Mouse (Mus musculus) stomach, postnatal 0 days (tissue): ENCODE data around the gene Dnaic2. TPM values are rescaled to one million over a fixed set of nuclear protein-coding genes. Genes with fewer than 3 reads are reported as not detected.

Source experiments
- ATAC-seq: fragments of 200-750 bp; cut with Nextera tagmentation; 2 replicates; pipeline ENCODE4 v1.8.0; 2017; ENCODE audit not compliant: low FRiP score, low TSS enrichment
- DNase-seq: peaks from one replicate; pipeline ENCODE4 v3.0.0-alpha.2; 2016; ENCODE audit warnings: low spot score
- H3K27ac ChIP-seq: fragments of 300-500 bp; sonication (generic); replicated peaks from 2 replicates; pipeline ENCODE4 v1.5.1; 2014; ENCODE audit warnings: mild to moderate bottlenecking, control low read depth
- H3K27me3 ChIP-seq: fragments of 300-500 bp; sonication (generic); 2 replicates; pipeline ENCODE4 v1.6.1; 2014; ENCODE audit warnings: low read length; ENCODE audit not compliant: control insufficient read depth, insufficient read depth
- H3K36me3 ChIP-seq: fragments of 300-500 bp; sonication (generic); 2 replicates; pipeline ENCODE4 v1.6.1; 2014; ENCODE audit warnings: low read length, mixed read lengths; ENCODE audit not compliant: control insufficient read depth, insufficient read depth
- H3K4me1 ChIP-seq: fragments of 300-500 bp; sonication (generic); replicated peaks from 2 replicates; pipeline ENCODE4 v1.6.1; 2014; ENCODE audit warnings: antibody characterized with exemption; ENCODE audit not compliant: control insufficient read depth, insufficient read depth
- H3K4me2 ChIP-seq: fragments of 300-500 bp; sonication (generic); replicated peaks from 2 replicates; pipeline ENCODE4 v1.6.1; 2014; ENCODE audit warnings: low read depth, mild to moderate bottlenecking, control low read depth, moderate library complexity
- H3K4me3 ChIP-seq: fragments of 300-500 bp; sonication (generic); 2 replicates; pipeline ENCODE4 v1.5.1; 2014; ENCODE audit warnings: low read depth, low read length, control low read depth
- H3K9ac ChIP-seq: fragments of 300-500 bp; sonication (generic); 2 replicates; pipeline ENCODE4 v1.6.1; 2014; ENCODE audit warnings: mild to moderate bottlenecking, low read length, control low read depth, mixed read lengths
- H3K9me3 ChIP-seq: fragments of 300-500 bp; sonication (generic); 2 replicates; pipeline ENCODE4 v1.6.1; 2016; ENCODE audit warnings: low read length; ENCODE audit not compliant: control insufficient read depth
- CTCF ChIP-seq: IDR thresholded peaks from 2 replicates; pipeline ENCODE4 v1.5.1; 2016; ENCODE audit warnings: antibody characterized with exemption, low read depth, mild to moderate bottlenecking, moderate library complexity
- EP300 ChIP-seq: optimal IDR thresholded peaks from 2 replicates; pipeline ENCODE3; 2016; ENCODE audit warnings: antibody characterized with exemption
- WGBS: fragments of 180-500 bp; shearing (Covaris S2); extraction: QIAGEN DNeasy Blood & Tissue Kit; methylation state at CpG from one replicate; pipeline ENCODE4 v1.1.7; 2014; 5-methylcytosine and 5-hydroxymethylcytosine counted together
- polyA plus RNA-seq: library from polyadenylated mRNA; unstranded; fragments of >200 nt; fragmentation: Nextera tagmentation; extraction: Ambion mirVana; gene quantifications from 2 replicates; pipeline ENCODE4 v1.2.1, GENCODE M21; 2015

Gene Dnaic2
- polyA plus RNA-seq, 1 experiment from 2014 or later: 0.35 TPM

DNA sequence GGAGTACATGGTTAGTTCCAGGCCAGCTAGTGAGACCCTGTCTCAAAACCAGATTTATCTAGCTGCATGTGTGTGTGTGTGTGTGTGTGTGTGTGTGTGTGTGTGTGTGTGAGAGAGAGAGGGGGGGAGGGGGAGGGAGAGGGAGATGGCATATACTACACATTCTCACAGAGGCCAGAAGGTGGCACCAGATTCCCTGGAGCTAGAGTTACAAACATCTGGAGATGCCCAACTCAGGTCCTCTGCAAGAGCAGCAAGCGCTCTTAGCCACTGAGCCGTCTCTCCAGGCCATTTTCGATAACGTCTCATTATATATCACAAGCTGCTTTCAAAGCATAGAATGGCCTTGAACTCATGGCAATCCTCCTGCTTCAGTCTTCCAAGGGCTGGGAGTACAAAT is 4.5 kb downstream of the Dnaic2 start:
- DNase-seq (no peak), ATAC-seq (no peak)
- Histone ChIP-seq H3K9me3 (no peaks in the 10 kb centered on the region), H3K4me2 (no peak overlapping the region), H3K27ac (no peak overlapping the region), H3K9ac (no peak overlapping the region), H3K4me3 (no peak overlapping the region), H3K27me3 (no peaks in the 10 kb centered on the region), H3K36me3 (no peaks in the 10 kb centered on the region), H3K4me1 (0 out of 2 replicates have a peak, but pooled peaks cover 3% of the 10 kb centered on the region)
- WGBS: 80% methylated on average over 4 of the region's 4 CpGs
- no peak for TF ChIP-seq EP300
- 0 out of 2 replicates have a peak, but pooled peaks have one; percentile 12 for TF ChIP-seq CTCF

DNA sequence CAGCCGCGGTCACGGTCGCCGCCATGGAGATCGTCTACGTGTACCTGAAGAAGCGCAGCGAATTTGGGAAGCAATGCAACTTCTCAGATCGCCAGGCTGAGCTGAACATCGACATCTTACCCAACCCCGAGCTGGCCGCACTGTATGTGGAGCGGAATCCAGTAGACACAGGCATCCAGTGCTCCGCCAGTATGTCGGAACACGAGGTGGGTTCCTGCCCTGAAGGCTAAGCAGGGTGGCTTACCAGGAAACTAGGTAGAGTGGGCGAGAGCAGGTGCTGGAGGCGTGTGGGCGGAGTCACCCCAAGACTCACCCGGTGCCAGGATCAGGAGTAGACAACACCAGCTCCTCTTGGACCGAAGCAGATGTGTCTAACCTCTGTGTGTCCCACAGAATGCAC is 5.7 kb downstream of the Dnaic2 start:
- no peak for ATAC-seq
- no peak overlapping the region for H3K4me3 ChIP-seq
- no peak overlapping the region for H3K27ac ChIP-seq
- 65% methylated on average over 22 of the region's 22 CpGs for WGBS
- H3K9me3 ChIP-seq: no peaks in the 10 kb centered on the region
- H3K4me1 ChIP-seq: no peaks in the 10 kb centered on the region
- no peak for TF ChIP-seq CTCF
- no peak for TF ChIP-seq EP300
- no peak overlapping the region for H3K9ac ChIP-seq
- no peak for DNase-seq
- H3K27me3 ChIP-seq: no peaks in the 10 kb centered on the region
- no peaks in the 10 kb centered on the region for H3K36me3 ChIP-seq
- H3K4me2 ChIP-seq: no peak overlapping the region

DNA sequence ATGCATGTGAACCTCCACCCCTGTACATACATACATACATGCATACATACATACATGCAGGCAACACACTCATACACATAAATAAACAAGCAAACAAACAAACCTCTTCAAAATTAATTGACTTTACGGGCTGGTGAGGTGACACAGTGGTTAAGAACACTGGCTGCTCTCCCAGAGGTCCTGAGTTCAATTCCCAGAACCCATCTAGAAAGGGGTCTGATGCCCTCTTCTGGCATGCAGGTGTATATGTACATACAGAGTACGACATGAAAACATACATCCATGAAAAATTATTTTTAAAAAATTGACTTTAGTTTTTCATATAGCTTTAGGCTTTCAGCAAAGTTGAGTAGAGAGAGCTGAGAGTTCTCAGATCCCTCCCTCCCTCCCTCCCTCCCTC is 8.9 kb downstream of the Dnaic2 start:
- Histone ChIP-seq H3K9ac (no peak overlapping the region), H3K4me2 (no peak overlapping the region), H3K4me3 (no peak overlapping the region), H3K4me1 (no peaks in the 10 kb centered on the region), H3K9me3 (no peaks in the 10 kb centered on the region), H3K27me3 (no peaks in the 10 kb centered on the region), H3K36me3 (no peaks in the 10 kb centered on the region), H3K27ac (no peak overlapping the region)
- TF ChIP-seq CTCF (peak; percentile 20), EP300 (no peak)
- 77% methylated on average over 2 of the region's 2 CpGs for WGBS
- DNase-seq (no peak), ATAC-seq (no peak)

DNA sequence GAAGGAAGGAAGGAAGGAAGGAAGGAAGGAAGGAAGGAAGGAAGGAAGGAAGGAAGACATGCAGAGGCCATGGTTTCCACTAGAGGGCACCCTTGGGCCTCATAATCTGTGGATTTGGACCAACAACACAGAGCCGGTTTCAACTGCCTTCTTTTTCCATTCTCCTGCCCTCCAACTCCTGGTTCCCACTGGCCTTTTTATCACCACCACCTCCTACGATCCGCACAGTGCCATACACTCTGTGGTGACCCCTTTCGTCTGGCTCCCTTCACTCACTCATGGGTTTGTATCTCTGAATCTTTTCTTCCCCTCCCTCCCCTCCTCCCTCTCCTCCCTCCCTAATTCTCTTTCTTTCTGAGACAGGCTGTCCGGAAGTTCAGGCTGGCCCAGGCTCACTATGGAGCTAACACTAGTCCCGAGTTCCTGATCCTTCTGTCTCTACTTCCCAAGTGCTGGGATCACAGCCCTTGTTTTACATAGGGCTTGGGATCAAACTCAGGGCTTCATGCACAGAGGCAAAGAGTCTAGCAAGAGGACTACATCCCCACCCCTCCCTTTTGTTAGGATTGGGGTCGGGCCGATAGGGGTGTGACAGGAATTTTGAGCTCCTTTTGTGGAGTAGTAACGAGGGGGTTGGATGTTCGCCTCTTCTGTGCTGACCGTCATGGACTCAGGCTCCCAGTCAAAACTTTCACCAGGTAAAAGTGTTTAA is 9.9 kb downstream of the Dnaic2 start:
- peak; percentile 57 for DNase-seq
- TF ChIP-seq EP300 (no peak), CTCF (peak; percentile 82)
- Histone ChIP-seq H3K27me3 (no peaks in the 10 kb centered on the region), H3K4me3 (0 out of 2 replicates have a peak overlapping the region, but pooled peaks have one; percentile 13), H3K4me1 (no peaks in the 10 kb centered on the region), H3K4me2 (0 out of 2 replicates have a peak overlapping the region, but pooled peaks have one; percentile 23), H3K36me3 (no peaks in the 10 kb centered on the region), H3K9me3 (no peaks in the 10 kb centered on the region), H3K9ac (no peak overlapping the region), H3K27ac (no peak overlapping the region)
- peak; percentile 41; the same call in 1 of the 2 replicates for ATAC-seq
- WGBS: 31% methylated on average over 11 of the region's 11 CpGs

GRCm38 (mm10) chr11:114740598-114740997 is 13.4 kb downstream of the Dnaic2 start:
- ATAC-seq (no peak), DNase-seq (no peak)
- no peaks in the 10 kb centered on the region for H3K4me1 ChIP-seq
- H3K9me3 ChIP-seq: no peaks in the 10 kb centered on the region
- no peak overlapping the region for H3K4me2 ChIP-seq
- H3K4me3 ChIP-seq: no peak overlapping the region
- H3K36me3 ChIP-seq: no peaks in the 10 kb centered on the region
- TF ChIP-seq EP300 (no peak), CTCF (no peak)
- no peak overlapping the region for H3K9ac ChIP-seq
- H3K27ac ChIP-seq: no peak overlapping the region
- 46% methylated on average over 10 of the region's 10 CpGs for WGBS
- H3K27me3 ChIP-seq: no peaks in the 10 kb centered on the region

- ATAC-seq: no peak
- Histone ChIP-seq H3K27ac (no peak overlapping the region), H3K27me3 (no peaks in the 10 kb centered on the region), H3K9ac (no peak overlapping the region), H3K4me1 (no peaks in the 10 kb centered on the region), H3K9me3 (no peaks in the 10 kb centered on the region), H3K4me3 (no peak overlapping the region), H3K36me3 (no peaks in the 10 kb centered on the region), H3K4me2 (no peak overlapping the region)
- WGBS: 35% methylated on average over 6 of the region's 6 CpGs
- no peak for DNase-seq
- TF ChIP-seq EP300: no peak
- no peak for TF ChIP-seq CTCF
Measured at GRCm38 (mm10) chr11:114741451-114741850, 14.2 kb downstream of the Dnaic2 start.
